Mouse (Mus musculus) heart, adult 2 months (tissue): Measurements from ENCODE around the gene Prr14.

Experiments used
- CTCF ChIP-seq: fragments of 200-600 bp; IDR thresholded peaks from 2 replicates; pipeline ENCODE4 v1.8.1; 2022; ENCODE audit warnings: antibody characterized with exemption, mild to moderate bottlenecking, moderate library complexity
- EP300 ChIP-seq: fragments of 200-500 bp; IDR thresholded peaks from 2 replicates; pipeline ENCODE4 v1.6.1; 2011; ENCODE audit warnings: low read depth, low read length, control low read depth; ENCODE audit not compliant: insufficient read depth
- POLR2A ChIP-seq: fragments of 200-500 bp; IDR thresholded peaks from 2 replicates; pipeline ENCODE4 v1.6.1; 2011; ENCODE audit warnings: mild to moderate bottlenecking, low read depth, low read length, control low read depth; ENCODE audit not compliant: insufficient read depth

DNA sequence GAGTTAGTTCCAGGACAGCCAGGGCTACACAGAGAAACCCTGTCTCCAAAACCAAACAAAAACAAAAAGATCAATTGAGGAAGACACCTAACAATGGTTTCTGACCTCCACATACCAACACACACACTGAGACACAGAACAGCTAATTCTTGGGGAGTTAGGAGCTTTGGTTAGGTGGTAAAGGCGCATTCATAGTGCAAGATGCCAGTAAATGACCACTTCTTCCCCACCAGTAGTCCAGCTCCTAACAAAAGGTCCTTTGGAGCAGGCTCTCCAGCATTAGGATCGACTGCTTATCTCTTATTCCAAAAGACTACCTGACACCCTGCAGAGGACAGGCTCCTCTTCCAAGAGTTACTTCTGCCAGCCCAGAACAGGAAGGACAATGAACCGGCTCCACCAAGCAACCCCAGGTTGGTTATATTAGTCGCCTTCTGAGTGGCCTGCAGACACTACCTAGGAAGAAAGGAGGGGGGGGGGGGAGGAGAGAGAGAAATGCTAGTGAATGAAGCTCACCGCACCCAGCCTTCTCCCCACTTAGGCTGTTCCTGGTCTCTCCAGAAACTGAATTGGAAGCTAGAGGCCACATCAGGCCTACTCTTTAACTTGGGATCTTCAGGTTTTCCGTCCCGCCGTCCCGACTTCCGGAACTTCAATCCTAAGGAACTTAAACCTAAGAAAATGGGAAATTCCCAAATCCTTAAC lies 10.8 kb downstream of the Prr14 start:
- no peak for TF ChIP-seq POLR2A
- no peak for TF ChIP-seq EP300
- no peak for TF ChIP-seq CTCF
